Mouse (Mus musculus): ENCODE measurements around the gene Itgae. TPM values are rescaled to one million over a fixed set of nuclear protein-coding genes. Genes with fewer than 3 reads are reported as not detected.

Itgae gene
- total RNA-seq, 2 experiments from 2014 or later, result 0.11 to 0.15 TPM

GRCm38 (mm10) chr11:73146975-73147365, 56.6 kb downstream of the Itgae start:
- no peak for DNase-seq

GRCm38 (mm10) chr11:73148209-73148608, 57.8 kb downstream of the Itgae start:
- DNase-seq, result no peak

- DNase-seq, result no peak
Observed at GRCm38 (mm10) chr11:73155071-73155470, 64.7 kb downstream of the Itgae start.

GRCm38 (mm10) chr11:73159957-73160810, 69.8 kb downstream of the Itgae start, which contains the start of gene P2rx5:
Gene P2rx5 (plus strand): TSS chr11:73160421.
- peak; percentile 68 for DNase-seq

GRCm38 (mm10) chr11:73160811-73161200, 70.4 kb downstream of the Itgae start:
- DNase-seq, result peak; percentile 81

GRCm38 (mm10) chr11:73161616-73162015, 71.2 kb downstream of the Itgae start:
- DNase-seq, result no peak

GRCm38 (mm10) chr11:73162284-73162683, 71.9 kb downstream of the Itgae start:
- no peak for DNase-seq

GRCm38 (mm10) chr11:73168071-73168470, 77.7 kb downstream of the Itgae start:
- DNase-seq, result no peak

- DNase-seq, result no peak
Observed at GRCm38 (mm10) chr11:73168576-73168975, 78.2 kb downstream of the Itgae start.

- DNase-seq, result no peak
Observed at GRCm38 (mm10) chr11:73169231-73169630, 78.8 kb downstream of the Itgae start.

- peak; percentile 64 for DNase-seq
Observed at GRCm38 (mm10) chr11:73172186-73172585, 81.8 kb downstream of the Itgae start.

- DNase-seq, result no peak
Observed at GRCm38 (mm10) chr11:73175612-73176011, 85.2 kb downstream of the Itgae start.

GRCm38 (mm10) chr11:73176186-73176585, 85.8 kb downstream of the Itgae start:
- DNase-seq, result no peak

GRCm38 (mm10) chr11:73176608-73177508, 86.5 kb downstream of the Itgae start, which contains the start of the genes Emc6 and Tax1bp3:
Gene Emc6 (minus strand): TSS chr11:73177037.
Gene Tax1bp3 (plus strand): TSS chr11:73177083.
- DNase-seq, result peak; percentile 98

GRCm38 (mm10) chr11:73177509-73177875, 87.1 kb downstream of the Itgae start:
- DNase-seq, result peak; percentile 83

GRCm38 (mm10) chr11:73177895-73178294, 87.5 kb downstream of the Itgae start:
- DNase-seq, result no peak

GRCm38 (mm10) chr11:73185872-73186615, 95.7 kb downstream of the Itgae start:
- DNase-seq, result no peak

GRCm38 (mm10) chr11:73187231-73187630, 96.8 kb downstream of the Itgae start:
- no peak for DNase-seq

- no peak for DNase-seq
Observed at GRCm38 (mm10) chr11:73193047-73193446, 102.7 kb downstream of the Itgae start.

- no peak for DNase-seq
Observed at GRCm38 (mm10) chr11:73194444-73194843, 104.1 kb downstream of the Itgae start.
